In genomic region chr10:20104271-20104931, GRCm38 (mm10) we compare ENCODE assay signal across 9 mouse cellular contexts. TPM values are rescaled to one million over a fixed set of nuclear protein-coding genes. Genes with fewer than 3 reads are reported as not detected.
DNase-seq lines count a peak whose midpoint lies in the region; ATAC-seq and TF ChIP-seq lines count a peak whose summit lies in the region.
"Had no signal": no experiment of that assay in that cellular context is flagged by ENCODE, and none has a peak within 500 bp of the region (broad histone marks: within the 10 kb centered on the region; RNA-seq: fewer than 3 reads in every experiment).

No protein-coding gene starts in this region.

- 0 out of 2 replicates have a peak, but pooled peaks have one; percentile 26 for ATAC-seq in liver, embryonic 11.5 days (replicated peaks; ENCODE audit: low FRiP score)
- ATAC-seq in activated CD4-positive, CD25-positive, alpha-beta regulatory T cell, adult 4 months, result peak; percentile 61
- ATAC-seq in midbrain, embryonic 16.5 days, result no peak

- no peaks in the 10 kb centered on the region for H3K36me3 ChIP-seq in liver, embryonic 11.5 days (ENCODE audit: control insufficient read depth, insufficient read depth, low read length)
- no peaks in the 10 kb centered on the region for H3K36me3 ChIP-seq in myocyte (ENCODE audit: control insufficient read depth, insufficient read depth)
- no peaks in the 10 kb centered on the region for H3K36me3 ChIP-seq in midbrain, embryonic 16.5 days (ENCODE audit: control insufficient read depth, insufficient read depth, low read length)
- H3K36me3 ChIP-seq: limb, embryonic 12.5 days had no signal

- no peaks in the 10 kb centered on the region for H3K79me2 ChIP-seq in myocyte (ENCODE audit: control insufficient read depth, insufficient read depth)

- no peak overlapping the region for H3K4me3 ChIP-seq in liver, embryonic 11.5 days (ENCODE audit: low read depth, low read length)
- no peak overlapping the region for H3K4me3 ChIP-seq in embryonic fibroblast, embryonic 13.5 days (ENCODE audit: insufficient read depth, low read length)
- no peak overlapping the region for H3K4me3 ChIP-seq in myocyte
- H3K4me3 ChIP-seq in midbrain, embryonic 16.5 days (ENCODE audit: low read depth, low read length), result no peak overlapping the region
- H3K4me3 ChIP-seq: limb, embryonic 12.5 days had no signal

- no peak for DNase-seq in liver, embryonic 11.5 days (ENCODE audit: low spot score)
- no peak for DNase-seq in liver
- DNase-seq in kidney, adult 9 months, result peak; percentile 76
- no peak for DNase-seq in thymus, postnatal 4 days

- no peak overlapping the region for H3K27ac ChIP-seq in liver, embryonic 11.5 days (ENCODE audit: low read depth, low read length)
- peak overlapping the region; percentile 44 for H3K27ac ChIP-seq in embryonic fibroblast, embryonic 13.5 days (ENCODE audit: insufficient read depth, low read length)
- no peak overlapping the region for H3K27ac ChIP-seq in midbrain, embryonic 16.5 days (ENCODE audit: low read length)
- H3K27ac ChIP-seq: limb, embryonic 12.5 days had no signal

- 45% methylated on average over 8 of the region's 8 CpGs for WGBS in liver, embryonic 11.5 days
- 83% methylated on average over 8 of the region's 8 CpGs for WGBS in midbrain, embryonic 16.5 days

- H3K27me3 ChIP-seq in liver, embryonic 11.5 days (replicated peaks; ENCODE audit: control insufficient read depth, insufficient read depth, low read length), result no peaks in the 10 kb centered on the region
- no peaks in the 10 kb centered on the region for H3K27me3 ChIP-seq in myocyte (ENCODE audit: control insufficient read depth, insufficient read depth, insufficient read length)
- no peaks in the 10 kb centered on the region for H3K27me3 ChIP-seq in midbrain, embryonic 16.5 days (ENCODE audit: control insufficient read depth, insufficient read depth, low read depth, low read length)
- H3K27me3 ChIP-seq: limb, embryonic 12.5 days had no signal

- H3K9me3 ChIP-seq in liver, embryonic 11.5 days (ENCODE audit: control insufficient read depth, low read length), result no peaks in the 10 kb centered on the region
- no peaks in the 10 kb centered on the region for H3K9me3 ChIP-seq in midbrain, embryonic 16.5 days (replicated peaks; ENCODE audit: control insufficient read depth, low read length, poor library complexity, severe bottlenecking)
- H3K9me3 ChIP-seq: limb, embryonic 12.5 days had no signal

- H3K4me1 ChIP-seq in liver, embryonic 11.5 days (replicated peaks; ENCODE audit: control insufficient read depth, insufficient read depth, low read length), result peaks cover 3% of the 10 kb centered on the region; the same call in 1 of the 2 replicates
- peaks cover 16% of the 10 kb centered on the region for H3K4me1 ChIP-seq in embryonic fibroblast, embryonic 13.5 days (ENCODE audit: control insufficient read depth, insufficient read depth, low read length)
- no peaks in the 10 kb centered on the region for H3K4me1 ChIP-seq in midbrain, embryonic 16.5 days (ENCODE audit: control insufficient read depth, insufficient read depth, low read length)
- H3K4me1 ChIP-seq: limb, embryonic 12.5 days had no signal

- no peak overlapping the region for H3ac ChIP-seq in myocyte (ENCODE audit: control insufficient read depth, insufficient read length)

- H3K4me2 ChIP-seq in liver, embryonic 11.5 days, result no peak overlapping the region; the same call in 1 of the 2 replicates
- peak overlapping the region; percentile 28 for H3K4me2 ChIP-seq in myocyte (ENCODE audit: low read depth)
- no peak overlapping the region for H3K4me2 ChIP-seq in midbrain, embryonic 16.5 days (ENCODE audit: low read length)
- H3K4me2 ChIP-seq: limb, embryonic 12.5 days had no signal

- H3K9ac ChIP-seq in liver, embryonic 11.5 days (ENCODE audit: low read depth, low read length), result no peak overlapping the region
- no peak overlapping the region for H3K9ac ChIP-seq in midbrain, embryonic 16.5 days (ENCODE audit: low read depth, low read length)
- H3K9ac ChIP-seq: limb, embryonic 12.5 days had no signal

- TF ChIP-seq POLR2A in embryonic fibroblast, embryonic 13.5 days (IDR thresholded peaks at IDR 0.05; ENCODE audit: low read depth, low read length), result no peak
- no peak for TF ChIP-seq POLR2A in myocyte (IDR thresholded peaks at IDR 0.05; ENCODE audit: insufficient read length, low read depth)

- no peak for TF ChIP-seq CTCF in embryonic fibroblast, embryonic 13.5 days (IDR thresholded peaks at IDR 0.05; ENCODE audit: borderline replicate concordance, insufficient read depth, low read length)

TF ChIP-seq in myocyte, 11 proteins besides CTCF, POLR2A, EP300 and RAD21:
- TF ChIP-seq TCF12 (IDR thresholded peaks at IDR 0.05; ENCODE audit: insufficient read depth, poor library complexity, severe bottlenecking) (no peak), CEBPB (IDR thresholded peaks at IDR 0.05; ENCODE audit: insufficient read depth, poor library complexity, severe bottlenecking) (peak; percentile 95)
TF ChIP-seq in myocyte: peak in this region for 1.

RNA-seq across cellular contexts. Expression of gene Map7, which starts 43.9 kb away (rescaled TPM):
- 6.4 and 7.2 TPM in 2 replicates for polyA plus RNA-seq in liver, embryonic 11.5 days (2014; fragmentation: Nextera tagmentation; extraction: Ambion mirVana)
- polyA plus RNA-seq in activated CD4-positive, CD25-positive, alpha-beta regulatory T cell, adult 4 months (2017; shearing (Covaris generic)), result 1 to 10 TPM; 4.8 to 5.2 TPM
- polyA plus RNA-seq in embryonic fibroblast, embryonic 13.5 days (2011; ENCODE audit: insufficient read length, low read depth, missing spikeins), result 0.23 and 1.6 TPM in 2 replicates
- 0.01 TPM for polyA plus RNA-seq in myocyte (2012; fragmentation: generic; extraction: Trizol)
- polyA plus RNA-seq in midbrain, embryonic 16.5 days (2015; fragmentation: Nextera tagmentation; extraction: Ambion mirVana), result 8.5 and 10.3 TPM in 2 replicates
